Mouse (Mus musculus) heart, postnatal 0 days (tissue): Measurements from ENCODE around the gene Scn1b. TPM values are rescaled to one million over a fixed set of nuclear protein-coding genes. Genes with fewer than 3 reads are reported as not detected.

Source experiments
- ATAC-seq: fragments of 200-750 bp; cut with Nextera tagmentation; 2 replicates; pipeline ENCODE4 v1.8.0; 2017; ENCODE audit warnings: low read depth, moderate number of reproducible peaks, moderate library complexity; ENCODE audit not compliant: insufficient read depth
- DNase-seq: peaks from one replicate; pipeline ENCODE4 v3.0.0-alpha.2; 2016; ENCODE audit warnings: low spot score
- H3K27ac ChIP-seq: fragments of 300-500 bp; sonication (generic); 2 replicates; pipeline ENCODE4 v1.5.1; 2014; ENCODE audit warnings: low read depth, mild to moderate bottlenecking
- H3K27me3 ChIP-seq: fragments of 300-500 bp; sonication (generic); 2 replicates; pipeline ENCODE4 v1.6.1; 2014; ENCODE audit warnings: low read length, mixed read lengths; ENCODE audit not compliant: control insufficient read depth, insufficient read depth
- H3K36me3 ChIP-seq: fragments of 300-500 bp; sonication (generic); replicated peaks from 2 replicates; pipeline ENCODE4 v1.6.1; 2014; ENCODE audit warnings: low read length, mixed read lengths; ENCODE audit not compliant: control insufficient read depth, insufficient read depth
- H3K4me1 ChIP-seq: fragments of 300-500 bp; sonication (generic); 2 replicates; pipeline ENCODE4 v1.6.1; 2014; ENCODE audit warnings: antibody characterized with exemption; ENCODE audit not compliant: control insufficient read depth, insufficient read depth
- H3K4me2 ChIP-seq: fragments of 300-500 bp; sonication (generic); 2 replicates; pipeline ENCODE4 v1.6.1; 2014; ENCODE audit warnings: low read depth, mild to moderate bottlenecking, low read length, moderate library complexity
- H3K4me3 ChIP-seq: fragments of 300-500 bp; sonication (generic); 2 replicates; pipeline ENCODE4 v1.5.1; 2014; ENCODE audit warnings: low read depth, low read length
- H3K9ac ChIP-seq: fragments of 300-500 bp; sonication (generic); replicated peaks from 2 replicates; pipeline ENCODE4 v1.6.1; 2014; ENCODE audit warnings: low read depth, low read length, mixed read lengths
- H3K9me3 ChIP-seq: fragments of 300-500 bp; sonication (generic); replicated peaks from 2 replicates; pipeline ENCODE4 v1.6.1; 2016; ENCODE audit warnings: low read length; ENCODE audit not compliant: control insufficient read depth
- CTCF ChIP-seq: IDR thresholded peaks from 2 replicates; pipeline ENCODE4 v1.5.1; 2016; ENCODE audit warnings: antibody characterized with exemption, control low read depth, low read depth
- EP300 ChIP-seq: IDR thresholded peaks from 2 replicates; pipeline ENCODE4 v1.6.1; 2016; ENCODE audit warnings: antibody characterized with exemption, low read depth
- WGBS: fragments of 180-500 bp; shearing (Covaris S2); extraction: QIAGEN DNeasy Blood & Tissue Kit; methylation state at CpG from one replicate; pipeline ENCODE4 v1.1.7; 2014; 5-methylcytosine and 5-hydroxymethylcytosine counted together
- polyA plus RNA-seq: library from polyadenylated mRNA; unstranded; fragments of >200 nt; fragmentation: Nextera tagmentation; extraction: Ambion mirVana; gene quantifications from 2 replicates; pipeline ENCODE4 v1.2.1, GENCODE M21; 2015
- total RNA-seq: library from RNA; depleted of rRNA; stranded (reverse); fragments of >200 nt; gene quantifications from 2 replicates; pipeline ENCODE4 v1.2.3, GENCODE M21; 2014; ENCODE audit warnings: low replicate concordance

The Scn1b gene
- total and polyA plus RNA-seq, 2 experiments from 2014 or later: 4.2 to 4.7 TPM

DNA sequence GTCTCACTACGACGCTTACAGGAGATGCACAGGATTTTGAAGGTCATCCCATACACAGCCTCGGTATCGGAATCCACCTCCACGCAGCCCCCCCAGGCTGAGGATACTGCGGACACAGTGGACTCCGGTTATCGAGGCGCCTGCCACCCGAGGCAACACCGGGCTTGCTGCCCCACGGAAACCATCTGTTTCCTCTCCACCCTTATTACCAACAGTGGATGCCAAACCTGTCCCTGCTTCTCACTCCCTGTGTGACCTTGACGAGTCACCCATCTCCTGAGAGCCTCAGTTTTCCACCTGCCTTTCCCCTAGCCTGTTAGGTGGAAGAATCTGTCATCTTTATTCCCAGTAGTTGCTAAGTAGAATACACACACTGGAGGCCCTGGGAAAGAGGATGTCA lies 1.7 kb downstream of the Scn1b start:
- no peak for TF ChIP-seq CTCF
- no peak for TF ChIP-seq EP300
- 68% methylated on average over 13 of the region's 13 CpGs for WGBS

DNA sequence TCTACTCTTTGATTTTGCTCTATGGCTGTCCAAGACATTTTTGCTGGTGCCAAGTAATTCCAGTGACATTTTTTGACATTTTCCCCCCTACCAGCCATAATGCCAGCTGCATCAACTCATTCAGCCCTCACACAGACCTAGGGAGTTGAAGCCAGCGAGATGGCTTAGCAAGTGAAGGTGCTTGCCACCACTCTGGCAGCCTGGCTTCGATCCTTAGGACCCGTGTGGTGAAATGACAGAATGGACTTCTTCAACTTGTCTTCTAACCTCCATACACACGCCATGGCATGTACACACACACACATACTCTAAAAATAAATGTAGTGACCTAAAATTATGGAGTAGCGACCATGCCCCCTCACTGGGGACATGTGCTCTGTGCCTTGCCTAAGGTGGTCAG lies 2.4 kb downstream of the Scn1b start:
- Histone ChIP-seq H3K4me2 (no peak overlapping the region), H3K27me3 (0 out of 2 replicates have a peak, but pooled peaks cover 18% of the 10 kb centered on the region), H3K4me3 (no peak overlapping the region), H3K4me1 (peaks cover 5% of the 10 kb centered on the region), H3K9ac (no peak overlapping the region), H3K36me3 (peaks cover 12% of the 10 kb centered on the region), H3K9me3 (no peaks in the 10 kb centered on the region), H3K27ac (no peak overlapping the region)
- ATAC-seq (no peak), DNase-seq (no peak)
- TF ChIP-seq EP300 (no peak), CTCF (no peak)
- WGBS: 77% methylated on average over 5 of the region's 5 CpGs

More for the DNA sequence above, 1.7 kb downstream of the Scn1b start:
- Histone ChIP-seq H3K4me2 (no peak overlapping the region), H3K27me3 (0 out of 2 replicates have a peak, but pooled peaks cover 18% of the 10 kb centered on the region), H3K4me3 (no peak overlapping the region), H3K9me3 (no peaks in the 10 kb centered on the region), H3K36me3 (peaks cover 19% of the 10 kb centered on the region), H3K9ac (no peak overlapping the region), H3K27ac (no peak overlapping the region), H3K4me1 (peaks cover 5% of the 10 kb centered on the region)
- ATAC-seq (no peak), DNase-seq (no peak)

DNA sequence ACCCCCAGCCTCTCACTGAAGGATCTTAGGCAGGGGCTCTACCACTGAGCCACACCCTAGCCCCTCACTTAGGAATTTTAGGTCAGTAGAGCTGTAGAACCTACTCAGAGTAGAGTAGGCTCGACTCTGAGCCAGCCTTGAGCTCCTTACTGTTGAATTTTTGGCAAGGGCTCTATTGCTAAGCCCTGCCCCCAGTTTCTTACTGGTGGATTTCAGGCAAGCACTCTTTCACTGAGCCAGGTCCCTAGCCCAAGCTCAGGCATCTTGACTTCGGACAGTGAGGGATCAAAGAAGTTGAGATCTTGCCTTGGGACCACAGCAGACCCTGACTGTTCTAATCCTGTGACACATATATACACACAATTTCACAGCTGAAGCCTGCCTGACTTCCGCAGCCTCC lies 3.1 kb downstream of the Scn1b start:
- WGBS: 85% methylated on average over 3 of the region's 3 CpGs
- no peak overlapping the region for H3K9ac ChIP-seq
- no peak for TF ChIP-seq CTCF
- no peak overlapping the region for H3K4me2 ChIP-seq
- no peak overlapping the region for H3K4me3 ChIP-seq
- H3K36me3 ChIP-seq: peaks cover 5% of the 10 kb centered on the region; the same call in 1 of the 2 replicates
- H3K9me3 ChIP-seq: no peaks in the 10 kb centered on the region
- H3K4me1 ChIP-seq: peaks cover 5% of the 10 kb centered on the region
- DNase-seq (no peak), ATAC-seq (no peak)
- 0 out of 2 replicates have a peak, but pooled peaks cover 18% of the 10 kb centered on the region for H3K27me3 ChIP-seq
- no peak overlapping the region for H3K27ac ChIP-seq

DNA sequence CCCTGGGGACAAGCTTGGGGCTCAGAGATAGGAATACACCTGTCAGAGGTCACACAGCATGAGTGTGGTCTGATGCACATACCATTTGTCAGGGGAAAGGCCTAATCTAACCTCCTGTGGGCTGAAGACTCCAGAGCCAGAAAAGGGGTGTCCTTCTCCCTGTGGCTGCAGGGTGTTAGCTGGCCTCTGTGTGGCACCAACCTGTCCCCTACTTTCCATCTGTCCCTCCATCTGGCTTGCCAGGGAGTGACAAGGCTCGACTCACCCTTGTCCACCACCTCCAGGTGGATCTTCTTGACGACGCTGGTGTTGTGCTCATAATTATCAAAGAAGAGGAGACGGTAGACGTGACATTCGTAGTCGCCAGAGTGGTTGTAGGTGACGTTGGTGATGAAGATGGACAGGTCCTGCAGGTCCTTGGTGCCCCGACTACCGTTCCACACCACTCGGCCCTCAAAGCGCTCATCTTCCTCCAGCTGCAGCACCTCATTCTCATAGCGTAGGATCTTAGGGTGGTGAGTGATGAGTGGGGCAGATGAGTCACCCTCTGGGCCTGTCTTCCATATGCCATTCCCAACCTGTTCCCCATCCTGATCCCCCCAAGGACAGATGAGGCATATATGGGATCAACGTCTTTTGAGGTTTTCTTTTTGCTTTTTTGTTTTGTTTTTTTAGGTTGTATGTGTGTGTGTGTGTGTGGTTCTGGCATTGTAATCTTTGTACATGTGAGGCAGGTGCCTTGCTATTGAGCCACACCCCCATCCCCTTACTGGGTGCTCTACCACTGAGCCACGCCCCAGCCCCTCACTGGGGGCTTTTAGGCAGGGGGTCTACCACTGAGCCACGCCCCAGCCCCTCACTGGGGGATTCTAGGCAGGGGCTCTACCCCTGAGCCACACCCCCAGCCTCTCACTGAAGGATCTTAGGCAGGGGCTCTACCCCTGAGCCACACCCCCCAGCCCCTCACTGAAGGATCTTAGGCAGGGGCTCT lies 3.9 kb downstream of the Scn1b start:
- no peaks in the 10 kb centered on the region for H3K36me3 ChIP-seq
- TF ChIP-seq EP300 (no peak), CTCF (no peak)
- WGBS: 85% methylated on average over 16 of the region's 16 CpGs
- no peak overlapping the region for H3K27ac ChIP-seq
- DNase-seq: no peak
- H3K4me3 ChIP-seq: no peak overlapping the region
- H3K4me2 ChIP-seq: no peak overlapping the region
- H3K9me3 ChIP-seq: no peaks in the 10 kb centered on the region
- 0 out of 2 replicates have a peak, but pooled peaks cover 18% of the 10 kb centered on the region for H3K27me3 ChIP-seq
- H3K4me1 ChIP-seq: peaks cover 5% of the 10 kb centered on the region
- H3K9ac ChIP-seq: no peak overlapping the region
- ATAC-seq: no peak

DNA sequence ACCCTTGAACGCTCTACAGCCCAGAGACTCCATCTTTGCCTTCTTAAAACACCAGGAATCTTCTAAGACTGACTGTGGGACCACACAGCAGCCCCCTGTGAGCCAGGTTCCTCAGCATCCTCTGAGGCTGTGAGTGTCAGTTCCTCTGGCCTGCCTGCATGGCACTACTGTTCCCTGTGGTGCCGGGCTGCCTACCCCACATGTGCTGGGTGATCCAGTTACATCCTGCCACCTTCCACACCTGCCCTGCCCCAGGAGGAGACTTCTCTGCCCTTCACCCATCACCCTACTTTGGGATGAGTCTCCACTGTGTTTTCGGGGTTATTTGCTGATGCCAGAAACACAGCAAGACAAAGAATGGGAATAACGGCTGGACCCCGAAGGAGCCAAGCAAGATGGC lies 7.2 kb downstream of the Scn1b start:
- H3K4me1 ChIP-seq: peaks cover 11% of the 10 kb centered on the region
- 84% methylated on average over 5 of the region's 5 CpGs for WGBS

More for the DNA sequence above, 7.2 kb downstream of the Scn1b start:
- Histone ChIP-seq H3K9me3 (no peaks in the 10 kb centered on the region), H3K4me3 (no peak overlapping the region), H3K9ac (no peak overlapping the region), H3K4me2 (no peak overlapping the region), H3K27me3 (0 out of 2 replicates have a peak, but pooled peaks cover 2% of the 10 kb centered on the region), H3K36me3 (no peaks in the 10 kb centered on the region), H3K27ac (no peak overlapping the region)
- TF ChIP-seq CTCF: no peak
- no peak for TF ChIP-seq EP300
- no peak for ATAC-seq
- no peak for DNase-seq
